Mouse (Mus musculus) heart, embryonic 13.5 days (tissue): Measurements from ENCODE around the gene Krt76. TPM values are rescaled to one million over a fixed set of nuclear protein-coding genes. Genes with fewer than 3 reads are reported as not detected.

Experiments
- ATAC-seq: fragments of 200-750 bp; cut with Nextera tagmentation; 2 replicates; pipeline ENCODE4 v1.8.0; 2017; ENCODE audit warnings: moderate TSS enrichment; ENCODE audit not compliant: insufficient number of reproducible peaks, low FRiP score, low TSS enrichment; ENCODE audit errors: extremely low read depth
- H3K27ac ChIP-seq: fragments of 300-500 bp; sonication (generic); replicated peaks from 2 replicates; pipeline ENCODE4 v1.5.1; 2015; ENCODE audit warnings: moderate library complexity, mild to moderate bottlenecking, inconsistent platforms
- H3K27me3 ChIP-seq: fragments of 300-500 bp; sonication (generic); replicated peaks from 2 replicates; pipeline ENCODE4 v1.6.1; 2015; ENCODE audit warnings: mild to moderate bottlenecking, inconsistent platforms
- H3K36me3 ChIP-seq: fragments of 300-500 bp; sonication (generic); 2 replicates; pipeline ENCODE4 v1.6.1; 2015; ENCODE audit warnings: mild to moderate bottlenecking, inconsistent platforms
- H3K4me1 ChIP-seq: fragments of 300-500 bp; sonication (generic); 2 replicates; pipeline ENCODE4 v1.6.1; 2015; ENCODE audit warnings: inconsistent platforms
- H3K4me2 ChIP-seq: fragments of 300-500 bp; sonication (generic); 2 replicates; pipeline ENCODE4 v1.6.1; 2015; ENCODE audit warnings: inconsistent platforms, mild to moderate bottlenecking, moderate library complexity
- H3K4me3 ChIP-seq: fragments of 300-500 bp; sonication (generic); 2 replicates; pipeline ENCODE4 v1.5.1; 2015; ENCODE audit warnings: moderate library complexity, mild to moderate bottlenecking, inconsistent platforms
- H3K9ac ChIP-seq: fragments of 300-500 bp; sonication (generic); 2 replicates; pipeline ENCODE4 v1.6.1; 2015; ENCODE audit warnings: inconsistent platforms, mild to moderate bottlenecking, moderate library complexity
- H3K9me3 ChIP-seq: fragments of 300-500 bp; sonication (generic); 2 replicates; pipeline ENCODE4 v1.6.1; 2016; ENCODE audit warnings: inconsistent platforms
- WGBS: fragments of 180-500 bp; shearing (Covaris S2); methylation state at CpG from one replicate; pipeline ENCODE4 v1.1.7; 2015; ENCODE audit warnings: mixed read lengths; 5-methylcytosine and 5-hydroxymethylcytosine counted together
- polyA plus RNA-seq: library from polyadenylated mRNA; unstranded; fragments of >200 nt; fragmentation: Nextera tagmentation; extraction: Ambion mirVana; gene quantifications from 2 replicates; pipeline ENCODE4 v1.2.1, GENCODE M21; 2015

The Krt76 gene
- polyA plus RNA-seq, 1 experiment from 2014 or later, result not detected

- Histone ChIP-seq H3K4me1 (no peaks in the 10 kb centered on the region), H3K27me3 (peaks cover 34% of the 10 kb centered on the region), H3K27ac (no peak overlapping the region), H3K9me3 (no peaks in the 10 kb centered on the region), H3K9ac (no peak overlapping the region), H3K4me2 (no peak overlapping the region), H3K36me3 (no peaks in the 10 kb centered on the region), H3K4me3 (no peak overlapping the region)
- 58% methylated on average over 2 of the region's 2 CpGs for WGBS
- no peak for ATAC-seq
Observed at GRCm38 (mm10) chr15:101916072-101916471, 23.4 kb upstream of the Krt76 start.

GRCm38 (mm10) chr15:101904849-101905248 lies 12.1 kb upstream of the Krt76 start:
- no peak overlapping the region for H3K27ac ChIP-seq
- H3K27me3 ChIP-seq, result no peaks in the 10 kb centered on the region
- no peaks in the 10 kb centered on the region for H3K4me1 ChIP-seq
- H3K9ac ChIP-seq, result no peak overlapping the region
- WGBS, result 66% methylated on average over 5 of the region's 5 CpGs
- H3K36me3 ChIP-seq, result no peaks in the 10 kb centered on the region
- H3K4me3 ChIP-seq, result no peak overlapping the region
- ATAC-seq, result no peak
- no peaks in the 10 kb centered on the region for H3K9me3 ChIP-seq
- H3K4me2 ChIP-seq, result no peak overlapping the region

DNA sequence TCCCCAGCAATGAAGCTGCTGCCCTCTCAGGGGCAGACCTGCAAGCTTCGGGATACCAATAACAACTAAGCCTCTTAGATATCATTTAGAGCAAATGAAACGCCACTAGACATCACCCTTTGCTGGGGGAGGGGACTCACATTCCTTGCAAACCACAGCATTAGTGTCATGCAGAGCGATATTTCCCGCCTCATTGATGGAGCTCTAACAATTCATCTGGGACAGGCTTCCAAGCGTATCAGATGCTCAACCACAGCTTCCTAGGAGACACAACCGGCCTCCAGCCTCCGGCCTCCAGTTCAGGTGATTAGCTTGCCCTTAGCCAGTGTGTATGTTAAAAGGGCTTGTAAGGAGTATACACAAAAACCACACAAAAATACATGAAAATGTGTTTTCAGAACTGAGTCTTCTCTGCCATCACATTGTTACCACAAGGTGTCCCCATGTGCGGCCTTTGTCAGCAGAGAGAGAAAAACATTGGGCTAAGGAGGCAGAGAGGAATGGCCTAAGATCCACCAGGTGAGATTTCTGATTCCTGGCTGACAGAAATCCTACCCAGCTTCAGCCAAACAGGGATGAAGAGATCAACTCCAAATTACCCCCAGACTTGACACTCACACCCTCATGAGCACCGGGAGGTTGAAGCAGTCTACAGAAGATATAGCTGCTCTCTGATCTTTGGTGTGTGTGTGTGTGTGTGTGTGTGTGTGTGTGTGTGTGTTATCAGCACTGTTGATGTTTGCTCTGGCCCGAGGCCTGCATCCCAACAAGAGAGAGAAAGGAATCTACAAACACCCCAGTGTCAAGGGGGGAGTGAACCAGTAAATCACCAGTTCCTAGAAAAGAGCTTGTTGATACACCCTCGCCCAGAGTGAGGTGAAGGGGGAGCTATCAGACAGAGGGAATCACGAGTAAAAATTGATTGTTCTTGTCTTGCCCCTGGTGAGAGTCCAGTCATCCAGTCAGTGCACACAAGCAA lies 9.7 kb upstream of the Krt76 start:
- ATAC-seq, result no peak
- no peaks in the 10 kb centered on the region for H3K9me3 ChIP-seq
- H3K27me3 ChIP-seq, result no peaks in the 10 kb centered on the region
- WGBS, result 44% methylated on average over 12 of the region's 12 CpGs
- no peak overlapping the region for H3K4me2 ChIP-seq
- H3K4me1 ChIP-seq, result no peaks in the 10 kb centered on the region
- H3K36me3 ChIP-seq, result no peaks in the 10 kb centered on the region
- no peak overlapping the region for H3K9ac ChIP-seq
- H3K27ac ChIP-seq, result no peak overlapping the region
- no peak overlapping the region for H3K4me3 ChIP-seq

GRCm38 (mm10) chr15:101895216-101895615 lies 2.5 kb upstream of the Krt76 start:
- Histone ChIP-seq H3K4me2 (no peak overlapping the region), H3K4me1 (peaks cover 3% of the 10 kb centered on the region), H3K9me3 (no peaks in the 10 kb centered on the region), H3K9ac (no peak overlapping the region), H3K27me3 (peaks cover 25% of the 10 kb centered on the region), H3K27ac (no peak overlapping the region), H3K36me3 (no peaks in the 10 kb centered on the region), H3K4me3 (no peak overlapping the region)
- WGBS, result 86% methylated on average over 4 of the region's 4 CpGs
- ATAC-seq, result no peak

- Histone ChIP-seq H3K27ac (no peak overlapping the region), H3K4me2 (no peak overlapping the region), H3K4me3 (no peak overlapping the region), H3K36me3 (no peaks in the 10 kb centered on the region), H3K27me3 (peaks cover 75% of the 10 kb centered on the region), H3K4me1 (0 out of 2 replicates have a peak, but pooled peaks cover 5% of the 10 kb centered on the region), H3K9ac (no peak overlapping the region), H3K9me3 (no peaks in the 10 kb centered on the region)
- ATAC-seq, result no peak
- 11% methylated on average over 6 of the region's 11 CpGs for WGBS
Observed at GRCm38 (mm10) chr15:101879776-101880175, 12.9 kb downstream of the Krt76 start.

- no peaks in the 10 kb centered on the region for H3K36me3 ChIP-seq
- H3K27me3 ChIP-seq, result peaks cover 63% of the 10 kb centered on the region
- H3K4me1 ChIP-seq, result 0 out of 2 replicates have a peak, but pooled peaks cover 5% of the 10 kb centered on the region
- ATAC-seq, result no peak
- H3K9me3 ChIP-seq, result no peaks in the 10 kb centered on the region
- no peak overlapping the region for H3K4me2 ChIP-seq
- WGBS, result 51% methylated on average over 2 of the region's 2 CpGs
- no peak overlapping the region for H3K9ac ChIP-seq
- H3K4me3 ChIP-seq, result no peak overlapping the region
- no peak overlapping the region for H3K27ac ChIP-seq
Observed at GRCm38 (mm10) chr15:101878041-101878440, 14.7 kb downstream of the Krt76 start.

GRCm38 (mm10) chr15:101874383-101874782 lies 18.3 kb downstream of the Krt76 start:
- WGBS, result 62% methylated on average over 1 of the region's 1 CpGs
- no peaks in the 10 kb centered on the region for H3K36me3 ChIP-seq
- peaks cover 57% of the 10 kb centered on the region for H3K27me3 ChIP-seq
- H3K9me3 ChIP-seq, result no peaks in the 10 kb centered on the region
- no peak overlapping the region for H3K4me3 ChIP-seq
- ATAC-seq, result no peak
- 0 out of 2 replicates have a peak, but pooled peaks cover 5% of the 10 kb centered on the region for H3K4me1 ChIP-seq
- H3K27ac ChIP-seq, result no peak overlapping the region
- H3K9ac ChIP-seq, result no peak overlapping the region
- no peak overlapping the region for H3K4me2 ChIP-seq

DNA sequence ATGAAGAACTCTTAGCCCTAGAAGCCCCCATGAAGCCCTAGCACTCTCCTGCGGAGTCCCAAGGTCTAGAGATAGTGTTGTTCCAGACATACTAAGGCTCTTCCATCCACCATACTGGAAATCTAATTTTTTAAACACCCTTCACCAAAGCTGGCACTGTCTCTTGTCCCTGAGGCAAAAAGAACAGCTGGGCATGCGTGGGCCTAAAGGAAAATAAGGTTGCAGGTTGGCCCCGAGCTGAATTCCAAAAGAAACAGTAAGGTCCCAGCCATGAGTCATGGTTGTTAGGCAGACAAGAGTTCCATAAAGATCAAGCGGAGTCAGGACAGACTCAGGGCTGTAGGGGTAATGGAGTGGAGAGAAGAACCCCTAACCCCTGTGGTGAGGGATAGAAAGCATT lies 19.5 kb downstream of the Krt76 start:
- Histone ChIP-seq H3K27me3 (peaks cover 62% of the 10 kb centered on the region), H3K4me1 (0 out of 2 replicates have a peak, but pooled peaks cover 5% of the 10 kb centered on the region), H3K4me2 (no peak overlapping the region), H3K27ac (no peak overlapping the region), H3K36me3 (no peaks in the 10 kb centered on the region), H3K9me3 (no peaks in the 10 kb centered on the region), H3K4me3 (no peak overlapping the region), H3K9ac (no peak overlapping the region)
- ATAC-seq, result no peak
- whole genome bisulfite sequencing, result 74% methylated on average over 4 of the region's 4 CpGs

DNA sequence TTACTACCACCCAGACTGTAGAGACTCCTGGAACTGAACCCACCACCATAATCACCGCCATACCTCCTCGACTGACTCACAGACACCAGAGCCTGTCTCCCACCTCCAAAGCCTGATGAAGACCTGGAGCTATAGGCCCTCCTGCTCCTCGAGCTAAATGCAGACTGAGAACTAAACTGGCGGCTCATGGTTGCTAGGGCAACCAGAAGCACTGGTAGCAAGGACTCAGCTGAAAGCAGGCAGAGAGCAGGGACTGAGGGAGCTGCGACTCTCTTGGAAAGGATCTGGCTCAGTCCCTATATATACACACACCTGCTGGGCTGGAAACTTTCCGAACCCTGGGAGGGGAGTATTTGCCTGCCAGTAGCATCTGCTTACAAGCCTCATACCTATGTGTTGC lies 23.3 kb downstream of the Krt76 start, which contains the start of gene Krt77:
Gene Krt77 (minus strand): TSS at position 275 of the 400 bp plus-strand sequence.
- Histone ChIP-seq H3K36me3 (no peaks in the 10 kb centered on the region), H3K27me3 (peaks cover 71% of the 10 kb centered on the region), H3K4me3 (no peak within 1 kb of the TSS), H3K27ac (no peak within 1 kb of the TSS), H3K9me3 (no peaks in the 10 kb centered on the region), H3K4me2 (no peak within 1 kb of the TSS), H3K4me1 (no peaks in the 10 kb centered on the region), H3K9ac (no peak within 1 kb of the TSS)
- WGBS, result 29% methylated on average over 6 of the region's 6 CpGs
- no peak for ATAC-seq

GRCm38 (mm10) chr15:101866754-101867153 lies 26.0 kb downstream of the Krt76 start:
- H3K9ac ChIP-seq, result no peak overlapping the region
- peaks cover 77% of the 10 kb centered on the region for H3K27me3 ChIP-seq
- no peak overlapping the region for H3K27ac ChIP-seq
- 41% methylated on average over 7 of the region's 7 CpGs for WGBS
- H3K4me3 ChIP-seq, result no peak overlapping the region
- H3K36me3 ChIP-seq, result no peaks in the 10 kb centered on the region
- ATAC-seq, result no peak
- no peaks in the 10 kb centered on the region for H3K4me1 ChIP-seq
- H3K9me3 ChIP-seq, result no peaks in the 10 kb centered on the region
- no peak overlapping the region for H3K4me2 ChIP-seq

DNA sequence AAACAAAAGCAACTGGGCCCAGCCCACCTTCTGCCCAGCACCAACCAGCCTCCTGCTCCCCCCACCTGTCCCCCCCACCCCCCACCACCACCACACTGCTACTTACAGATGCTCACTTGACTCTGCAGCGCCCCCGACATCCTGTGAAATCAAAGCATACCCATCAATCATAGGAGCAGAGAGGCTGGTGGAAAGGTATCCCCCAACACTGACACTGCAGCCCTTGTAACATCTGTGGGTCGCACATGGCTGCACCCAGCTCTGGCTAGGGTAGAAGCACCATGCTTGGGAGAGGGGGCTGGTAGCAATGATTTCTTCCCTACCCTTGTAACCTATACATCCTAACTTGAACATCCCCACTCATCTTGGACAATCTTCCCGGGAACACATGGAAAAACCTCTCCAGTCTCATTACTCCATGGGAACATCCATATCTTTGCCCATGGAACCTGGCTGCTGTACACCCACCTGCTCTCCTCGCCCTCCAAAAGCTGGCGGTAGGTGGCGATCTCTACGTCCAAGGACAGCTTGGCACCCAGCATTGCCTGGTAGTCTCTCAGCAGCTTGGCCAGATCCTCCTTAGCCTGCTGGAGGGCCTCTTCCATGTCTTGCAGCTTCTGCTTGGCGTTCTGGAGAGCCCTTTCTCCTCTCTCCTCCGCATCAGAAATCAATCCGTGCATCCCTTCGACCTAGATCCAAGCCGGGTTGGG lies 32.1 kb downstream of the Krt76 start:
- peak overlapping the region; percentile 53 for H3K4me3 ChIP-seq
- H3K27ac ChIP-seq, result no peak overlapping the region
- H3K9me3 ChIP-seq, result no peaks in the 10 kb centered on the region
- peaks cover 17% of the 10 kb centered on the region for H3K4me1 ChIP-seq
- no peaks in the 10 kb centered on the region for H3K36me3 ChIP-seq
- peak overlapping the region; percentile 71; the same call in 1 of the 2 replicates for H3K9ac ChIP-seq
- H3K4me2 ChIP-seq, result peak overlapping the region; percentile 91
- H3K27me3 ChIP-seq, result peaks cover 92% of the 10 kb centered on the region
- WGBS, result 42% methylated on average over 13 of the region's 13 CpGs
- no peak for ATAC-seq
